Mouse (Mus musculus): ENCODE measurements around the gene Gm14226.
A peak's percentile ranks its signal among the peaks of the same experiment; 100 is the strongest.

Gene Gm14226

DNA sequence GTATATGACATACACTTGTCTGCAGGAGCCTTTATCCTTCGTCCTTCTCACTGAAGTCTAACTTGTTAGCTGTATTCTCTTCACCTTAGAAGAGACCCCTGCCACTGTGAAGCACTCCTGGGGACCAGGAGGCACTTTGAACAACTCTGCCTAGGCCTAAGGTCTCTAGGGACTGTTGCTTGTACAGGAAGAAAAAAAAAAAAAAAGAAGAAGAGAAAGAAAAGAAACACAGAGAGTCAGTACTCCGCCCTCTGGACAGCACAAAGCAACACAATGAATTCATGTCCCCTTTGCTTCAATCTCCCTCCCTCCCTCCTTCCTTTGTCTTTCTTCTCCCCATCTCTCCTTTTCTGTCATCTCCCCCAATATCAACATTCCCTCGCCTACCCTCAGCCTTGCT lies 27.0 kb downstream of the Gm14226 start:
- no peak for TF ChIP-seq GATA4 (IDR thresholded peaks at IDR 0.05; ENCODE audit: insufficient replicate concordance, low read length)

DNA sequence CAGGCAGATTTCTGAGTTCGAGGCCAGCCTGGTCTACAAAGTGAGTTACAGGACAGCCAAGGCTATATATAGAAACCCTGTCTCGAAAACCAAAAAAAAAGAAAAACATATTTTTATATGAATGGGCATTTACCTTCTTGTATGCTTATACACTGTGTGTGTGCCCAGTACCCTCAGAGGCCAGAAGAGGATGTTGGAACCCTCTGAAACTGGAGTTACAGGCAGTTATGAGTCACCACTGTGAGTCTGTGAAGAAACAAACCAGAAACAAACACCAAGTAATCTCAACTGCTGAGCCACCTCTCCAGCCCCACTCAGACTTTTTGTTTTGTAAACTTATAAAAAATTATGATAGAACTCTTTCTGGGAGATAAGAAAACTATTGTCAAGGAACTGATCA lies 28.7 kb downstream of the Gm14226 start:
- TF ChIP-seq GATA4 (IDR thresholded peaks at IDR 0.05; ENCODE audit: insufficient replicate concordance, low read length): no peak

DNA sequence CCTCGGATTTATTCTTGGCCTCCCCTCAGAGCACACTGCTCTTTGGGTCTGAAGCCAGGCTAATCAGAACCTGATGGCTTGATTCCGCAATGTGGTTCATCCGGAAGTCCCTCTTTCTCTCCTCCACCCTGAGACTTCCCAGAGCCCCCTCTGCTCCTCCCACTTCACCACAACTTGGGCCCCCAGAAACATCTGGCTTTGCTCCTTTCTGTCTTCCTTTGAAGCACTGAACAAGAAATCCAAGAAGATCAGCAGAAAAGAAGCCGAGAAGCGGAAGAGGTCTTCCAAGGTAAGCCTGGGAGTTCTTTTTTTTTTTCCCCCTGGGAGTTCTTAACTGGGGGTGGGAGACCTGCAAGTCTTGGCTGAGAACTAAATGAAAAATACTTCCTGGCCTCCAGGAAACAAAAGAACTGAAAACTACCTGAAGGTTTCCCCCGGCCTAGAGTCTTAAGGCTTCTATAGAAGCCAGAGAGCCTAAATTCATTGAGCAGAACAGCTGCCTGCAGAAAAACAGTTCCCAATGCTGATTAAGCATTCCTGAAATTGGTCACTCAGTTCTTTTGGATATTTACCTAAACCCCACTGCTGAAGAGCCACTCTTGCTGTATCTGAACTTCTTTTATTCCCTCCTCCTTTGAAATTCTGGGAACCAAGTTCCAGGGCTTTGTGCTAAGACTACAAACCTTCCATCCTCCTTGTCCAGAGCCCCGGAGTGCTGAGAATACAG lies 29.5 kb downstream of the Gm14226 start:
- TF ChIP-seq GATA4 (IDR thresholded peaks at IDR 0.05; ENCODE audit: insufficient replicate concordance, low read length): no peak

DNA sequence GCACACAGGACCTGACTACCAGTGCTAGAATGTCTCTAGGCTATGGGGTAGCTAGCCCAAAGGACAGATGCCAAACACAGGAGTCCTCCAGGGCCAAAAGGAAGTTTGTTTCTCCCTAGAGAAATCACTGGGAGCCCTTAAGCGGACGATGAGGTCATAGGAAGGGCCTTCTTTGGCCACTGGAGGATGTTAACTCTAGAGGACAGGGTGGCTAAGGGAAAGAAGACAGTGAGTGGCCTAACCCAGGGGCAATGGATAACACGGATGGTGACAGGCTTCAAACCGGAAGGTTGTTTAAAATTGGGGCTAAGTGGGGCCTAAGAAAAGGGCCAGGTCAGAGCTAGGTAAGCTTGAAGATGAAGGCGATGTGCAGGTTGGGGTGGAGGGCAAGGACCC lies 32.0 kb downstream of the Gm14226 start:
- TF ChIP-seq GATA4 (IDR thresholded peaks at IDR 0.05; ENCODE audit: insufficient replicate concordance, low read length): no peak

DNA sequence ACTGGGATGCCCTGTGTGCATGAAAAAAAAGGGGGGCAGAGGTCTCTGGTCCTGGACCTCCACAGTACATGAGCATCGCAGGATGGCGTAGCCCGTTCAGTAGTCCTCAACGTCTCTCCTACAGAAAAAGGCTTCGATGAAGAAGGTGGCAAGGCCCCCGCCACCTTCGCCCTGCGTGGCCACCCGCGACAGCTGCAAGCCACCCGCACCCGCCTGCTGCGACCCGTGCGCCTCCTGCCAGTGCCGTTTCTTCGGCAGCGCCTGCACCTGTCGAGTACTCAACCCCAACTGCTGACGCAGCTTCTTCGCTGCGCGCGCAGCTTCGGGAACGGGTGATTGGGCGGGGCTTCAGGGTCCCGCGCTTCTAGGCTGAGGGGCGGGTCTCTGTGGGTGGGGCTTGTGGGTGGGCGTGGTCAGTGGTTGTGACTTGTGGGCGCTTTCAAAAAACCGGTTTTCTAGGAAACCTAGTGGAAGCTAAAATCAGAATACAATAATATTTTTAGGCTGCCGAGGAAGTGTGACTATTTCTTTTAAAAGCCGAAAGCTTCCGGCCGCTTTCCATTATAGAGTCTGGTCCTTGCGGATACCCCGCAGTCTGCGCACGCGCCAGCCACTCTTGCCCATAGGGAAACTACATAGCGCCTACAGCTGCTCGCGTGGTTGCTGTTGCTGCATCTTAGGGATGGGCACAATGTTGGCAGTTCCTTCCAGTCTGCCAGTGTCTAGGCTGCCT lies 32.6 kb downstream of the Gm14226 start:
- no peak for TF ChIP-seq GATA4 (IDR thresholded peaks at IDR 0.05; ENCODE audit: insufficient replicate concordance, low read length)

DNA sequence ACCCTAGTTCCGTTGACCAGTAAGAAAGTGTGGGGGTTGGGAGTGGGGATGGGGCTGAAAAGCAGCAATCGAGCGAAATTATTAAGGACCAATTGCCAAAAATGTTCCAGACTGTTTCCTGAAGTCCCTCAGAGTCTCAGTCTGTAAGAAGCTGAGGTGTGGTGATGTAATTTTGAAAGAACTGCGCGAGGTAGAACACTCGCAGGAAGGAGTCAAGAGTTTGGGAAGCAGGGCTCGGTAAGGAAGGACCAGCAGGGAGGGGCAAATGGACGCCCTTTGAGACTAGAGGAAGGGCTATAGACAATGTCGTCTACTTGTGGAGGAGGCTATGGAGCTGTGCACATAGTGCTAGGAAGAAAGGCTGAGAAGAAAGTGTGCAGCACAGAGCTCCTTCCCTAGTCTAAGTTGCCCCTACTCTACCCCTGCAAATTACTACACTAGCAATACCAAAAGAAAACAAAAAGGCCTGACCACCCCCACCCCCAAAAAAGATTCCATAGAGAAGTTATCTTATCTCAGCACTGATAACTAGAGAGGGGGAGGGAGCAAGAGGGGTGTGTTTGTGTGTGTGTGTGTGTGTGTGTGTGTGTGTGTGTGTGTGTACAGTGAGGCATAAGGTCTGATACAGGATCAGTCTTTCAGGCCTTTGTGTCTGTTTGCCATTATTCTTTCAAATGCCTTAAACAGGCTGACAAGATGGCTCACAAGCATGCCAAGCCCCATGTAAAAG lies 33.7 kb downstream of the Gm14226 start:
- no peak for TF ChIP-seq GATA4 (IDR thresholded peaks at IDR 0.05; ENCODE audit: insufficient replicate concordance, low read length)

DNA sequence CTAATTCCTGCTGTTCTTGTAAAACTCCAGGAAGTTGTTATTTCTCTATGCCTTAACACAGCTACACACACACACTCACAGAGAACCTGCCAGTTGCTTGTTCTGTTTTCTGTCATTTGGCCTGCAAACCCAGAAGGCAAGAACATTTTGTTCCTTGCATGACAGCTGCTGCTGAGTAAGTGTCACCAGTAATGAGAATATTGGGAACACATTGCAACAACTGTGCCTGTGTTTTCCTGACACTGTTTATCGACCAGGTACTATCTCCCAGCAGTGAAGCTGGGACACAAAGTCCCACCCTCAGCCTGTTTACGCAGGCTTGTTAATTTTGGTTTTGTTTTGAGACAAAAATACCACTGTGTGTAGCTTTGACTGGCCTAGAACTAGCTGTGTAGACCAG lies 34.6 kb downstream of the Gm14226 start:
- peak; percentile 67; the same call in 1 of the 2 replicates for TF ChIP-seq GATA4 (IDR thresholded peaks at IDR 0.05; ENCODE audit: insufficient replicate concordance, low read length)

DNA sequence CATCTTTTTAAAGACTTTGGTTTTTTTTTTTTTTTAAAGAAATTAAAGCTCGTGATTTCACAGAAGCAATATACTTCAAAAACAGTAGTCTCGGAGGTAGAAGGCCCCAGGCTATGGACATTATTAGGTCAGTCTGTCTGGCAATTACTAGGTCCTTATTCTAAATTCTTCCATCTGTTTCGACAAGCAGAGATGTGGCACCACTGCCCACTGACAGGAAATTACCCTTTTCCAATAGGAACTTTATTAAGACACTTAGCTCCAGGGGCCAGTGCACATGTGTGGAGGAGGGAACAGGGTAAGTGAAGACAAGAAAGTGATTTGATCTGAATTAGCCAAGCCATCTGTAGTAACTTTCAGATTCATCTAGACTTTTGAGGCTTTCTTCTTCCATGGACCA lies 36.6 kb downstream of the Gm14226 start:
- no peak for TF ChIP-seq GATA4 (IDR thresholded peaks at IDR 0.05; ENCODE audit: insufficient replicate concordance, low read length)

DNA sequence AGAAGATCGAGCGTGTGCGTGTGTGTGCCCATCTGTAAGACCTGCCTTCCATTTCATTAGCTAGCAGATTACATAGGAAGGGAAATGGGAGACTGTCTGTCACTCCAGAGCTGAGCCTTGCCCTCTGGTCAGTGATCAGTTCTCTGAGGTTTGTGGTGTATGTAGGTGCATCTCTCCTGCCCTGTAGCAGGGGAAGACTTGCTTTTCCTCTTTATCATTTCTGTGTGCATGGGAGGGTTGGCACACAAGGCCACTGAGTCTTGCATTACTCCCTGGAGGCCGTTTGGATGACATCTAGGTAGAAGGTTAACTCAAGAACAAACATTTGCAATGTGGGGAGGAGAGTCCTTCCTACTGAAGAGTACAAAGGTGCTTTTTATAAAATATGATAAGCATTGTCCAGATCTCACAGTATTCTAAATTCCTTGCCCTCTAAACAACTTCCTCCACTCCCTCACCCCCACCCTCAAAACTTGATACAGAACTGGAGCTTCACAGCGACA lies 38.1 kb downstream of the Gm14226 start:
- TF ChIP-seq GATA4 (IDR thresholded peaks at IDR 0.05; ENCODE audit: insufficient replicate concordance, low read length): no peak

DNA sequence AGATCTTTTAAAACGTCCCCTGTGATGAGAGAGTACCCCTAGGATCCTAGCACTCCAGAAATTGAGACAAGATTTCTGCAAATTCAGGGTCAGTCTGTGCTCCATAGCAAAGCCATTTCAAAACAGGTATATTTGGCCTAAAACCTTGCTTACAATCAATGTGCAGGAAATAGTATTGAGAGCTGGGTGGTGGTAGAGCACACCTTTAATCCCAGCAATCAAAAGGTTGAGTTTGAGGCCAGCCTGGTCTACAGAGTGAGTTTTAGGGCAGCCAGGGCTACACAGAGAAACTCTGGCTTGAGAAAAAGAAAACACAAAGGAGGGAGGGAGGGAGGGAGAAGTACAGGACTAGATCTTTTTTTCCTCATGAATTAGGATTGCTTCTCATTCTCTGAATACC lies 39.3 kb downstream of the Gm14226 start:
- TF ChIP-seq GATA4 (IDR thresholded peaks at IDR 0.05; ENCODE audit: insufficient replicate concordance, low read length): no peak

DNA sequence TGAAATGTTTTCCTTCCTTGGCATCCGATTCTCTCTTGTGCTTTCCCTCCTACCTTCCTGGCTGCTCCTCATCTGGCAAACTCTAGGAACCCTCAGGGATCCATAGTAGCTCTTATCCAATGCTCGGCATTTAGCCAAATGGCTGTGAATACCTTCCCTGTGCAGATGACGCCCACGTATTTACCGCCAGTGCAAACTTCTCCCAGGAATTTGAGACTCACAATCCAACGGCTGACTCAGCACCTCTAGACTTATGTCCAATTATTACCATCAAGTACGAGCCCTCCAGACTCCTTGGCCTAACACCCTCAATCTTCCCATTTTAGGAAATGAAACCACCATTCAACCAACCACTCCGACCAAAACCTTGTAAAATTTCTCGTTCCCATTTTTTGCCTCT lies 53.0 kb downstream of the Gm14226 start:
- TF ChIP-seq GATA4 (IDR thresholded peaks at IDR 0.05; ENCODE audit: insufficient replicate concordance, low read length): no peak

DNA sequence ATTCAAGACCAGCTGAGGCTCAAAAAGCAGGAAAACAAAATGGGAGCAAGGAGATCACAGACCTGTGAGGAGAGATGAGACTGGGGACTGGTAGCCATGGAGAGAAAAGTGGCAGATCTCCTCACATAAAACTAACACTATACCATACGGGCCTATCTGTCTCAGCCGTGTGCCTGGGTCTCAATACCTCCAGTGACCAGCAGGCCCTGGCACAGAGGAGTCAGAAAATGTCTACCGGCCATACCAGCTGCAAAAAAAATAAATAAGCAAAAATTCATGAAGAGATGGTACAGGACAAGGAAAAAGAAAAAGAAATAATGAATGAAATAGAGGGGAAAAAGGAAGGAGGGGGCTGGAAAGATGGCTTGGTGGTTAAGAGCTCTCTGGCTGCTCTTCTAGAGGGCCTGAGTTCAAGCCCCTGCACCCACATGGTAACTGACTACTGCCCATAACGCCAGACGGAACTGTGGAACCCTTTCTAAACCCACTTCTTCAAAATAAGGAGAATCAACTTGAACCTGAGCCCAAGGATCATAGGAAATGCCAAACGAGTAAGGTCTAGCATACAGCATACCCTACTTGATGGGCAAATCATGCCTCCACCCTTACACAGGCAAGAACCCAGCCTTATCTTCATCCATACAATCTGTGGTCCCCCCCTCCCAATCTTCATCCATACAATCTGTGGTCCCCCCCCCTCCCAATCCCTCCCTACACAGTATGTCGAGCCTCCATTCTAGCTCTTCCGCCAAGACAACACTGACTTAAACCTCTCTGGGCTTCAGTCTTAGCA lies 54.5 kb downstream of the Gm14226 start:
- TF ChIP-seq GATA4 (IDR thresholded peaks at IDR 0.05; ENCODE audit: insufficient replicate concordance, low read length): no peak

DNA sequence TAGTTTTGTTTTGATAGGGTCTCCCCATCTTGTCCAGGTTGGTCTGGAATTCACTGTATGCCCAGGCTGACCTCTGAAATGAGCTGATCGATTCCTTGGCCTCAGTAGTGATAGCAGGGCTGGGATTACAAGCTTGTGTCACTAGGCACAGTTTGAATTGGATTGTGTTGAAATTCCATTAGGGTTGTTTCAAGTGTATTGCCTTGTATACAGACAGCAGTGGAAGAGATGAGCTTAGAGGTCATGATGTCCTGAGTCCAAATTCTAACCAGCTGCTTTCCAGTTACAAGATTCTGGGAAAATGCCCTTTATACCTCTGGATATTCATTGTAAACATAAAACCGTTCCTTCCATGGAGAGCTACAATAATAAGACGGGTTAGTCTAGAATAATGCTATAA lies 55.3 kb downstream of the Gm14226 start:
- no peak for TF ChIP-seq GATA4 (IDR thresholded peaks at IDR 0.05; ENCODE audit: insufficient replicate concordance, low read length)

DNA sequence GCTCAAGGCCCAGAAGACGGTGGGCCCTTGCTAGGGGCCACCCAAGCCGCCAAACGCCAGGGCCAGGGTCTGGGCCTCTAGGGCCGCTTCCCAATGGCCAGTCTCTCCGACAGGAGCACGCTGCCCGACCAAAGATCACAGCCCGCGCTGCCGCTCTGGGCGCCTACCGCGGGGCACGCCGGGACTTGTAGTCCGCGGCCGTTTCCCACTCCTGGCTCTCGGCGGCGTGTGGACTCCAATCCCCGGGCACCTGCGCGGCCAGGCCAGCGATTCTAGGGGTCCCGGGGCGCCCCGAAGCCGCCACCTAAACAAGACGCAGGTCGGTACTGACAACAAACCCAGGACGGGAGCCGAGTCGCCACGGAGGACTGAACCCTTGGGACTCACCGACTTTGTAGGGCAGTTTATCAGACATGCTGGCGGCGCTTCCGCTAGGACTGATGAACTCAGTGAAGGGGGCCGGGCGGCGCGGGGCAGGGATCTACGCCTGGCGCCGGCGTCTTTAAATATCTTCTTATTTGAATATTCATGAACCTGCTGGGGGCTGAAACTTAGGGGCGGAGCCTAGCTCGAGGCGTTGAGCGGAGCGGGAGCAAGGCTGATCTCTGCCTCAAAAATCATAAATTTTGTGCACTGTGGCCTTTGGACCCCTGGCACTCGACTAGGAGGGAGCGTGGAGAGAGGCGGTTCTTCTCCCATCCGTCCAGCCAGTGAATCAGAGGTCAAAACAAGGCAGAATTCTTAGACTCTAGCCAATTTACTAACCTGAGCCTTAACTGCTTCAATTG lies 56.1 kb downstream of the Gm14226 start, which contains the start of gene Ahcy:
Gene Ahcy (minus strand): TSS at position 520 of the 788 bp plus-strand sequence.
- peak; percentile 37; the same call in 1 of the 2 replicates for TF ChIP-seq GATA4 (IDR thresholded peaks at IDR 0.05; ENCODE audit: insufficient replicate concordance, low read length)
